Mouse (Mus musculus): ENCODE results near the gene Etnk1. TPM values are rescaled to one million over a fixed set of nuclear protein-coding genes. Genes with fewer than 3 reads are reported as not detected.

Gene Etnk1
- total and polyA plus RNA-seq, 3 experiments: 27.1 to 33.4 (median 32.8) TPM

GRCm38 (mm10) chr6:143216221-143216620, 49.2 kb downstream of the Etnk1 start:
- Histone ChIP-seq H3K27me3 (replicated peaks) (no peaks in the 10 kb centered on the region), H3K36me3 (replicated peaks in 1 of 2; ENCODE audit: control insufficient read depth in 1 of 2, insufficient read depth in 1 of 2, low read length in 1 of 2) (no peaks in the 10 kb centered on the region), H3K9me3 (replicated peaks; ENCODE audit: low read length) (peaks cover 27% of the 10 kb centered on the region), H3K4me2 (ENCODE audit: insufficient read depth, low read depth, poor library complexity, severe bottlenecking) (no peak overlapping the region), H3K4me1 (ENCODE audit: control insufficient read depth in 1 of 2, insufficient read depth in 2 of 2) (peaks cover 0 to 20% of the 10 kb centered on the region in 2 experiments; a peak in 2 of 4 replicates), H3K27ac (ENCODE audit: insufficient read depth, low read depth) (no peak overlapping the region), H3K79me2 (replicated peaks; ENCODE audit: control insufficient read depth, extremely low read depth, insufficient read depth, poor library complexity, severe bottlenecking) (no peaks in the 10 kb centered on the region; the same call in 1 of the 2 replicates), H3K4me3 (replicated peaks in 1 of 3; ENCODE audit: low read depth in 2 of 3, low read length in 2 of 3, poor library complexity in 1 of 3) (no peak overlapping the region), H3K9ac (ENCODE audit: insufficient read depth, low read depth) (no peak overlapping the region)
- in situ Hi-C loops (cut with MboI; ENCODE audit: low pct_ligation_motif_present, low pct_unique_long_range_greater_than_20kb, low sequenced_read_pairs): no loop called here
- no peak for TF ChIP-seq BHLHE40 (IDR thresholded peaks at IDR 0.05; ENCODE audit: low read depth, low read length)
- TF ChIP-seq UBTF (IDR thresholded peaks at IDR 0.05; ENCODE audit: low read depth, low read length): no peak
- TF ChIP-seq RCOR1 (conservative IDR thresholded peaks at IDR 0.05; ENCODE audit: low read depth, low read length): no peak
- TF ChIP-seq SIN3A (IDR thresholded peaks at IDR 0.05; ENCODE audit: low read length): no peak
- no peak for TF ChIP-seq PAX5 (IDR thresholded peaks at IDR 0.05; ENCODE audit: low read length)
- TF ChIP-seq KAT2A (IDR thresholded peaks at IDR 0.05; ENCODE audit: insufficient replicate concordance, low read length): no peak
- no peak for TF ChIP-seq ELF1 (IDR thresholded peaks at IDR 0.05; ENCODE audit: low read depth, low read length)
- TF ChIP-seq TCF12 (IDR thresholded peaks at IDR 0.05; ENCODE audit: low read depth, low read length): no peak
- TF ChIP-seq HCFC1 (IDR thresholded peaks at IDR 0.05; ENCODE audit: low read depth, low read length): no peak
- no peak for TF ChIP-seq POLR2A (IDR thresholded peaks at IDR 0.05; ENCODE audit: low read depth, low read length)
- TF ChIP-seq MAX (IDR thresholded peaks at IDR 0.05; ENCODE audit: low read length): no peak
- TF ChIP-seq E2F4 (IDR thresholded peaks at IDR 0.05; ENCODE audit: insufficient replicate concordance, low read depth, low read length): no peak
- no peak for TF ChIP-seq EP300 (IDR thresholded peaks at IDR 0.05; ENCODE audit: low read length)
- TF ChIP-seq CHD1 (IDR thresholded peaks at IDR 0.05; ENCODE audit: low read depth, low read length): no peak
- TF ChIP-seq MAFK (IDR thresholded peaks at IDR 0.05; ENCODE audit: insufficient replicate concordance, low read length): no peak
- TF ChIP-seq JUN (IDR thresholded peaks at IDR 0.05; ENCODE audit: insufficient read depth, low read depth, low read length): no peak
- TF ChIP-seq TBP (conservative IDR thresholded peaks at IDR 0.05; ENCODE audit: low read depth, low read length): no peak
- dilution Hi-C loops (cut with MboI; ENCODE audit: extremely low pct_ligation_motif_present, extremely low pct_unique_long_range_greater_than_20kb, low sequenced_read_pairs): no loop called here
- no peak for DNase-seq (ENCODE audit: extremely low read depth)

GRCm38 (mm10) chr6:143219347-143219746, 52.3 kb downstream of the Etnk1 start:
- dilution Hi-C loops (cut with MboI; ENCODE audit: extremely low pct_ligation_motif_present, extremely low pct_unique_long_range_greater_than_20kb, low sequenced_read_pairs) (no loop called here), in situ Hi-C loops (cut with MboI; ENCODE audit: low pct_ligation_motif_present, low pct_unique_long_range_greater_than_20kb, low sequenced_read_pairs) (no loop called here)
- peak; percentile 85 for DNase-seq (ENCODE audit: extremely low read depth)

More at GRCm38 (mm10) chr6:143219347-143219746, 52.3 kb downstream of the Etnk1 start:
- Histone ChIP-seq H3K36me3 (replicated peaks in 1 of 2; ENCODE audit: control insufficient read depth in 1 of 2, insufficient read depth in 1 of 2, low read length in 1 of 2) (no peaks in the 10 kb centered on the region), H3K27me3 (replicated peaks) (no peaks in the 10 kb centered on the region), H3K79me2 (replicated peaks; ENCODE audit: control insufficient read depth, extremely low read depth, insufficient read depth, poor library complexity, severe bottlenecking) (no peaks in the 10 kb centered on the region; the same call in 1 of the 2 replicates), H3K9me3 (replicated peaks; ENCODE audit: low read length) (peaks cover 14% of the 10 kb centered on the region), H3K4me2 (ENCODE audit: insufficient read depth, low read depth, poor library complexity, severe bottlenecking) (no peak overlapping the region; the same call in 1 of the 2 replicates), H3K4me3 (replicated peaks in 1 of 3; ENCODE audit: low read depth in 2 of 3, low read length in 2 of 3, poor library complexity in 1 of 3) (no peak overlapping the region), H3K9ac (ENCODE audit: insufficient read depth, low read depth) (no peak overlapping the region), H3K4me1 (ENCODE audit: control insufficient read depth in 1 of 2, insufficient read depth in 2 of 2) (peaks cover 0 to 24% of the 10 kb centered on the region in 2 experiments; a peak in 2 of 4 replicates), H3K27ac (ENCODE audit: insufficient read depth, low read depth) (no peak overlapping the region)
- TF ChIP-seq ETS1 (conservative IDR thresholded peaks at IDR 0.05; ENCODE audit: low read depth, low read length) (no peak), MAFK (IDR thresholded peaks at IDR 0.05; ENCODE audit: insufficient replicate concordance, low read length) (no peak), MAX (IDR thresholded peaks at IDR 0.05; ENCODE audit: low read length) (no peak), ELF1 (IDR thresholded peaks at IDR 0.05; ENCODE audit: low read depth, low read length) (no peak), ZNF384 (IDR thresholded peaks at IDR 0.05; ENCODE audit: low read depth, low read length) (peak; percentile 82), CTCF (conservative IDR thresholded peaks at IDR 0.05 in 1 of 2, IDR thresholded peaks at IDR 0.05 in 1 of 2; ENCODE audit: low read depth in 2 of 2, low read length in 2 of 2) (peak; percentile 83), RAD21 (IDR thresholded peaks at IDR 0.05; ENCODE audit: low read depth, low read length) (peak; percentile 94), ZMIZ1 (IDR thresholded peaks at IDR 0.05; ENCODE audit: low read depth, low read length) (no peak), SMC3 (IDR thresholded peaks at IDR 0.05; ENCODE audit: low read depth, low read length) (peak; percentile 66), KAT2A (IDR thresholded peaks at IDR 0.05; ENCODE audit: insufficient replicate concordance, low read length) (no peak), CHD2 (IDR thresholded peaks at IDR 0.05; ENCODE audit: low read length) (no peak), ZC3H11A (IDR thresholded peaks at IDR 0.05; ENCODE audit: low read depth, low read length) (peak; percentile 40; the same call in 1 of the 2 replicates)

All from CH12.LX (cell line).